9 mouse cellular contexts compared by ENCODE assay signal in the genomic region with DNA sequence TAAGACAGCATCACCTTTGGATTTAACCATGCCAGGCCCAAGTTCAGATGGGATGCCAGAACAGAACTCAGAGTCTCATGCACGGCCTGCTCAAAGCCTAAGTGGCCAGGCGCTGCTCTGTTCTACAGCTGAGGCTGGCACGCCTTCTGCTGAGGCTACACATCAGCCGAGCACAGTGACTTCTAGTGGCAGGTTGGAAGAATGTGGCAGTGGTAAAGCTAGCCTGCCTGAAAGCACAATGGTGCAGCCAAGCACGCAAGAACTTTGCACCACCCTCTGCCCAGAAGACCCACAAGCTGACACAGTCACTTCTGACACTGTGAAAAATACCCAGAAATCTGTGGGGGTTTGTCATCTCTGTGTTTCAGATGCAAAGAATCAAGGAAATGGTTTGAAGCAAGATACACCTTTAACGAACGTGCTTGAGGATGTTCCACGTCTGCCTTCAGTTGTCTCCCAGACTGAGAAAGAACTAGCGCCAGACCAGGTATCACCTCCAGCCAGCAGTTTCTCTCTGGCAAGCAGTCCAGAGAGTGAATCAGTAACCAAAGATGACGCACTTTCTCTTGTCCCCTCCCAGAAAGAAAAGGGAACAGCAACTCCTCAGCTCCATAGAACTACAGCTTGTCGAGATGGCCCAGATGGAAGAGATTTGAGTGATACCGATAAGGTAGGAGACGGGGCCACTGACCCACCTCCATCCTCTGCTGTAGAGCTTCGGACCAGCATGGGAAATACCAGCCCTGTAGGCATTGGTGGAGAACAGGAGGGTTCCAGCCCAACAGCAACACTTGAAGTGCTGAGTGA.
DNase-seq lines count a peak whose midpoint lies in the region; ATAC-seq lines count a peak whose summit lies in the region.
"Had no signal": no experiment of that assay in that cellular context is flagged by ENCODE, and none has a peak within 500 bp of the region (broad histone marks: within the 10 kb centered on the region; RNA-seq: fewer than 3 reads in every experiment).

No protein-coding gene starts in this region.

- H3K9me3 ChIP-seq in limb, embryonic 11.5 days (ENCODE audit: control insufficient read depth, low read length) = no peaks in the 10 kb centered on the region
- H3K9me3 ChIP-seq in limb, embryonic 10.5 days (replicated peaks) = no peaks in the 10 kb centered on the region
- H3K9me3 ChIP-seq in kidney, embryonic 16.5 days (ENCODE audit: low read length) = no peaks in the 10 kb centered on the region
- no peaks in the 10 kb centered on the region for H3K9me3 ChIP-seq in hindbrain, embryonic 14.5 days (ENCODE audit: control insufficient read depth, low read length)
- H3K9me3 ChIP-seq in midbrain, embryonic 15.5 days = no peaks in the 10 kb centered on the region
- H3K9me3 ChIP-seq: limb, embryonic 15.5 days had no signal

- DNase-seq in limb, embryonic 11.5 days (ENCODE audit: low spot score) = peak; percentile 20
- no peak for DNase-seq in limb, embryonic 10.5 days (ENCODE audit: low spot score)
- DNase-seq in heart, adult 18-20 months = peak; percentile 69 to 79
- no peak for DNase-seq in hindbrain, embryonic 14.5 days (ENCODE audit: low spot score)
- no peak for DNase-seq in right cerebral cortex, adult 18-20 months

- no peaks in the 10 kb centered on the region for H3K27me3 ChIP-seq in limb, embryonic 11.5 days (ENCODE audit: control insufficient read depth, insufficient read depth, low read length)
- no peaks in the 10 kb centered on the region for H3K27me3 ChIP-seq in limb, embryonic 10.5 days (ENCODE audit: low read depth, poor library complexity, severe bottlenecking)
- H3K27me3 ChIP-seq in kidney, embryonic 16.5 days (ENCODE audit: insufficient read depth, low read length) = no peaks in the 10 kb centered on the region
- H3K27me3 ChIP-seq in hindbrain, embryonic 14.5 days (ENCODE audit: control insufficient read depth, insufficient read depth, low read length) = no peaks in the 10 kb centered on the region
- H3K27me3 ChIP-seq in midbrain, embryonic 15.5 days (replicated peaks) = no peaks in the 10 kb centered on the region
- H3K27me3 ChIP-seq: limb, embryonic 15.5 days had no signal

- ATAC-seq in limb, embryonic 11.5 days (ENCODE audit: insufficient number of reproducible peaks, low FRiP score, low TSS enrichment, low read depth) = no peak
- peak; percentile 70 for ATAC-seq in kidney, embryonic 16.5 days (ENCODE audit: low FRiP score, low TSS enrichment)
- ATAC-seq in megakaryocyte progenitor cell, adult 5-6 weeks (replicated peaks; ENCODE audit: poor library complexity) = peak; percentile 54
- ATAC-seq in hindbrain, embryonic 14.5 days (ENCODE audit: low FRiP score) = no peak
- no peak for ATAC-seq in midbrain, embryonic 15.5 days (replicated peaks)

- H3K4me3 ChIP-seq in limb, embryonic 11.5 days (ENCODE audit: low read depth, low read length) = no peak overlapping the region
- H3K4me3 ChIP-seq in limb, embryonic 10.5 days = no peak overlapping the region
- H3K4me3 ChIP-seq in kidney, embryonic 16.5 days (ENCODE audit: low read length) = no peak overlapping the region
- H3K4me3 ChIP-seq in hindbrain, embryonic 14.5 days (replicated peaks; ENCODE audit: low read length) = no peak overlapping the region
- no peak overlapping the region for H3K4me3 ChIP-seq in midbrain, embryonic 15.5 days
- H3K4me3 ChIP-seq: limb, embryonic 15.5 days had no signal

- H3K4me2 ChIP-seq in limb, embryonic 11.5 days (ENCODE audit: low read depth, severe bottlenecking) = no peak overlapping the region
- H3K4me2 ChIP-seq in kidney, embryonic 16.5 days (replicated peaks; ENCODE audit: low read depth, low read length) = no peak overlapping the region
- H3K4me2 ChIP-seq in hindbrain, embryonic 14.5 days (replicated peaks) = no peak overlapping the region
- H3K4me2 ChIP-seq in midbrain, embryonic 15.5 days = no peak overlapping the region
- H3K4me2 ChIP-seq: limb, embryonic 15.5 days had no signal

- H3K9ac ChIP-seq in limb, embryonic 11.5 days (ENCODE audit: low read length) = no peak overlapping the region
- peak overlapping the region; percentile 20; the same call in 1 of the 2 replicates for H3K9ac ChIP-seq in kidney, embryonic 16.5 days (replicated peaks; ENCODE audit: low read length)
- no peak overlapping the region for H3K9ac ChIP-seq in hindbrain, embryonic 14.5 days
- no peak overlapping the region for H3K9ac ChIP-seq in midbrain, embryonic 15.5 days
- H3K9ac ChIP-seq: limb, embryonic 15.5 days had no signal

- H3K4me1 ChIP-seq in limb, embryonic 11.5 days (ENCODE audit: control insufficient read depth, insufficient read depth, low read length) = no peaks in the 10 kb centered on the region
- H3K4me1 ChIP-seq in limb, embryonic 10.5 days = no peaks in the 10 kb centered on the region
- H3K4me1 ChIP-seq in kidney, embryonic 16.5 days (ENCODE audit: insufficient read depth, low read length) = peaks cover 24% of the 10 kb centered on the region
- H3K4me1 ChIP-seq in hindbrain, embryonic 14.5 days (replicated peaks; ENCODE audit: control insufficient read depth, insufficient read depth, low read length) = no peaks in the 10 kb centered on the region
- H3K4me1 ChIP-seq in midbrain, embryonic 15.5 days = no peaks in the 10 kb centered on the region

- H3K27ac ChIP-seq in limb, embryonic 11.5 days (replicated peaks; ENCODE audit: low read depth, low read length) = no peak overlapping the region
- no peak overlapping the region for H3K27ac ChIP-seq in limb, embryonic 10.5 days
- peak overlapping the region; percentile 55; the same call in 1 of the 2 replicates for H3K27ac ChIP-seq in kidney, embryonic 16.5 days (ENCODE audit: low read length)
- no peak overlapping the region for H3K27ac ChIP-seq in hindbrain, embryonic 14.5 days
- H3K27ac ChIP-seq in midbrain, embryonic 15.5 days = no peak overlapping the region

- H3K36me3 ChIP-seq in limb, embryonic 11.5 days (ENCODE audit: control insufficient read depth, insufficient read depth, low read length) = no peaks in the 10 kb centered on the region; the same call in 1 of the 2 replicates
- peaks cover 42% of the 10 kb centered on the region for H3K36me3 ChIP-seq in limb, embryonic 10.5 days
- H3K36me3 ChIP-seq in kidney, embryonic 16.5 days (ENCODE audit: insufficient read depth, low read length) = peaks cover 35% of the 10 kb centered on the region
- peaks cover 17% of the 10 kb centered on the region; the same call in 1 of the 2 replicates for H3K36me3 ChIP-seq in hindbrain, embryonic 14.5 days (replicated peaks; ENCODE audit: control insufficient read depth, insufficient read depth)
- H3K36me3 ChIP-seq in midbrain, embryonic 15.5 days (replicated peaks) = no peaks in the 10 kb centered on the region

- WGBS in limb, embryonic 11.5 days = 90% methylated on average over 14 of the region's 14 CpGs
- 94% methylated on average over 14 of the region's 14 CpGs for WGBS in limb, embryonic 10.5 days
- WGBS in kidney, embryonic 16.5 days = 78% methylated on average over 14 of the region's 14 CpGs
- 88% methylated on average over 14 of the region's 14 CpGs for WGBS in hindbrain, embryonic 14.5 days
- WGBS in midbrain, embryonic 15.5 days = 84% methylated on average over 14 of the region's 14 CpGs

Comparison
In these comparisons a context has a peak if more than half of its experiments do, and no peak if none do; other contexts are left out.
1. DNase-seq: peak in limb, embryonic 11.5 days (single experiment) and heart, adult 18-20 months (2 of 2); none in limb, embryonic 10.5 days (single experiment), hindbrain, embryonic 14.5 days (single experiment) and right cerebral cortex, adult 18-20 months (single experiment).
2. ATAC-seq: peak in kidney, embryonic 16.5 days (single experiment) and megakaryocyte progenitor cell, adult 5-6 weeks (single experiment); none in limb, embryonic 11.5 days (single experiment), hindbrain, embryonic 14.5 days (single experiment) and midbrain, embryonic 15.5 days (single experiment).